Comparison of ENCODE assay signal across 8 mouse cellular contexts in the genomic region with DNA sequence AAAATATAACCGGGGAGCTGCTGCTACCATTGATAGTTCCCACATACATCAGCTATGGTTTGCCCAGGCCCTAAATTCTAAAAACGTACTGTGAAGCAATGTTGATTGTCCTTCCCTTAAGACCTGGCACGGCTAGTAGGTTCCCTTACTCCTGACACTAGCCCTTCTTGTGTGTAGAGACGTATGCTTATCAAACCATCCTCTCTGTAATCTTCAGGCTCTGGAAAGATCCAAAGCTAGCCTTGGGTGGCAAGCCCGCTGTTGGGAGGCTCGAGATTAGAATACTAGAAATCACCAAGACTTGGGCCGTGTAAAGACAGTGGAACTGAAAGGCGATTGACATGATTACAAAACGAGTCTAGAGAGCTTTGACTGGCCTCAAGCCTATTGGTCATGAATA. TPM values are rescaled to one million over a fixed set of nuclear protein-coding genes. Genes with fewer than 3 reads are reported as not detected.
DNase-seq lines count a peak whose midpoint lies in the region; ATAC-seq and TF ChIP-seq lines count a peak whose summit lies in the region.

No protein-coding gene starts in this region.

- peak overlapping the region; percentile 91 for H3K9ac ChIP-seq in intestine, embryonic 16.5 days (ENCODE audit: low read depth, low read length)
- peak overlapping the region; percentile 94; the same call in 1 of the 2 replicates for H3K9ac ChIP-seq in neural tube, embryonic 12.5 days

- DNase-seq in left cerebral cortex, adult 2 months (ENCODE audit: extremely low spot score in 1 of 2, low spot score in 2 of 2), result no peak
- DNase-seq in left cerebral cortex, adult 8-10 months (ENCODE audit: low spot score in 2 of 2), result no peak
- no peak for DNase-seq in frontal cortex, postnatal 14 days (ENCODE audit: low spot score in 2 of 2)
- DNase-seq in left cerebral cortex, postnatal 10 days (ENCODE audit: extremely low spot score in 1 of 2, low spot score in 2 of 2), result no peak
- DNase-seq in adipocyte (ENCODE audit: low spot score), result no peak

- intact Hi-C loops in left cerebral cortex, adult 2 months (cut with DNase I), result no loop called here
- intact Hi-C loops in left cerebral cortex, postnatal 10 days (cut with DNase I), result no loop called here

- 56% methylated on average over 9 of the region's 9 CpGs for WGBS in intestine, embryonic 16.5 days
- WGBS in neural tube, embryonic 12.5 days, result 70% methylated on average over 9 of the region's 9 CpGs

- H3K4me2 ChIP-seq in intestine, embryonic 16.5 days (ENCODE audit: low read depth, low read length), result peak overlapping the region; percentile 88
- H3K4me2 ChIP-seq in neural tube, embryonic 12.5 days (replicated peaks), result peak overlapping the region; percentile 91

- TF ChIP-seq CTCF in left cerebral cortex, adult 2 months (IDR thresholded peaks at IDR 0.05), result no peak
- no peak for TF ChIP-seq CTCF in cortical plate, adult 2 months (IDR thresholded peaks at IDR 0.05; ENCODE audit: extremely low read depth, insufficient read depth, low read length)

- peaks cover 1% of the 10 kb centered on the region; the same call in 1 of the 2 replicates for H3K4me1 ChIP-seq in cortical plate, adult 2 months (ENCODE audit: control insufficient read depth, insufficient read depth, low read length)
- H3K4me1 ChIP-seq in intestine, embryonic 16.5 days (ENCODE audit: control insufficient read depth, insufficient read depth, low read length), result peaks cover 6% of the 10 kb centered on the region
- peaks cover 14% of the 10 kb centered on the region for H3K4me1 ChIP-seq in neural tube, embryonic 12.5 days

- H3K27ac ChIP-seq in left cerebral cortex, adult 2 months, result no peak overlapping the region
- H3K27ac ChIP-seq in cortical plate, adult 2 months (ENCODE audit: insufficient read depth, low read length), result no peak overlapping the region
- H3K27ac ChIP-seq in intestine, embryonic 16.5 days (ENCODE audit: low read length), result no peak overlapping the region
- H3K27ac ChIP-seq in neural tube, embryonic 12.5 days, result no peak overlapping the region

- no peaks in the 10 kb centered on the region for H3K9me3 ChIP-seq in intestine, embryonic 16.5 days (ENCODE audit: control insufficient read depth, low read length)
- H3K9me3 ChIP-seq in neural tube, embryonic 12.5 days, result no peaks in the 10 kb centered on the region

- H3K4me3 ChIP-seq in left cerebral cortex, adult 2 months, result peak overlapping the region; percentile 73
- H3K4me3 ChIP-seq in cortical plate, adult 2 months (ENCODE audit: insufficient read depth, low read length), result peak overlapping the region; percentile 52
- H3K4me3 ChIP-seq in intestine, embryonic 16.5 days (ENCODE audit: low read length), result peak overlapping the region; percentile 93
- H3K4me3 ChIP-seq in neural tube, embryonic 12.5 days, result peak overlapping the region; percentile 95

- ATAC-seq in intestine, embryonic 16.5 days, result no peak
- no peak for ATAC-seq in neural tube, embryonic 12.5 days (ENCODE audit: low FRiP score, low read depth)

- H3K27me3 ChIP-seq in intestine, embryonic 16.5 days (replicated peaks; ENCODE audit: control insufficient read depth, insufficient read depth, low read length), result peaks cover 3% of the 10 kb centered on the region; the same call in 1 of the 2 replicates
- H3K27me3 ChIP-seq in neural tube, embryonic 12.5 days (replicated peaks), result no peaks in the 10 kb centered on the region

- no peak for TF ChIP-seq POLR2A in cortical plate, adult 2 months (IDR thresholded peaks at IDR 0.05; ENCODE audit: extremely low read depth, insufficient read depth, low read length)

- peaks cover 5% of the 10 kb centered on the region; the same call in 1 of the 2 replicates for H3K36me3 ChIP-seq in intestine, embryonic 16.5 days (ENCODE audit: control insufficient read depth, insufficient read depth, low read length)
- peaks cover 37% of the 10 kb centered on the region; the same call in 1 of the 2 replicates for H3K36me3 ChIP-seq in neural tube, embryonic 12.5 days

RNA-seq across cellular contexts. Expression of gene Fam8a1, which starts 1.2 kb away (rescaled TPM):
- 10 to 100 TPM; 86.4 to 87.4 TPM for total RNA-seq in left cerebral cortex, adult 2 months (2021)
- 10 to 100 TPM; 79.0 to 84.9 (median 81.5) TPM for total RNA-seq in left cerebral cortex, adult 8-10 months (2022)
- polyA plus RNA-seq in cortical plate, adult 2 months (2012; rRNA removed), result 45.6 and 46.1 TPM in 2 replicates
- polyA plus RNA-seq in intestine, embryonic 16.5 days (2015; fragmentation: Nextera tagmentation; extraction: Ambion mirVana), result 4.6 and 5.9 TPM in 2 replicates
- 21.4 and 22.0 TPM in 2 replicates for polyA plus RNA-seq in neural tube, embryonic 12.5 days (2016; fragmentation: Nextera tagmentation; extraction: Ambion mirVana)
- 10 to 100 TPM; 70.5 to 73.2 TPM for total RNA-seq in left cerebral cortex, postnatal 10 days (2021)

RNA-seq across cellular contexts. Expression of gene Nup153, which starts 57.2 kb away (rescaled TPM):
- 10 to 100 TPM; 56.2 to 57.9 TPM for total RNA-seq in left cerebral cortex, adult 2 months (2021)
- 10 to 100 TPM; 47.2 to 54.8 (median 50.0) TPM for total RNA-seq in left cerebral cortex, adult 8-10 months (2022)
- 28.4 and 31.9 TPM in 2 replicates for polyA plus RNA-seq in cortical plate, adult 2 months (2012; rRNA removed)
- polyA plus RNA-seq in intestine, embryonic 16.5 days (2015; fragmentation: Nextera tagmentation; extraction: Ambion mirVana), result 12.1 and 14.5 TPM in 2 replicates
- polyA plus RNA-seq in neural tube, embryonic 12.5 days (2016; fragmentation: Nextera tagmentation; extraction: Ambion mirVana), result 31.3 and 39.3 TPM in 2 replicates
- 10 to 100 TPM; 64.1 to 72.2 TPM for total RNA-seq in left cerebral cortex, postnatal 10 days (2021)
